Mouse (Mus musculus): ENCODE measurements at regions not wholly inside any gene's neighbourhood (a gene's known extent, or its start where the extent isn't known, plus 50 kb on each side); places are given as distances from the start of the nearest gene placed in this dataset.

DNA sequence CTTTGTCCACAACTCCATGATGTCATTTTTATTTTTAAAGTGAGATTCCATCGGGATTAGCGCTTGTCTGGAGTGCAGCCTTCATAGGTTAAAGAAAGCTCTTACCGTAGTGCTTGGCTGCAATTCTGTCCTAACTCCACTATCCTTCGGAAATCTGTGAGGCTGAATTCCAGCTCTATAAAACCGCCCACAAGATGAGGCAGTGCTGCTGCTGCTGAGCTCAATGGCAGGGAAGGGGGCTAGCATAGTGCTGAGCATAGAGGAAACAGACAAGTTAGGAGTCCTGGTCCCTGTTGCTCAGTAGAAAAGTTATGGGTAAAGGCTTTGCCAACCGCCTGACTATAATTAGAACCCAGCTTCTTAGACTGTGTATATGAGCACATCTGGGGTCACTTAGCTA is 163.5 kb downstream of the Maf start:
- ATAC-seq: no peak

DNA sequence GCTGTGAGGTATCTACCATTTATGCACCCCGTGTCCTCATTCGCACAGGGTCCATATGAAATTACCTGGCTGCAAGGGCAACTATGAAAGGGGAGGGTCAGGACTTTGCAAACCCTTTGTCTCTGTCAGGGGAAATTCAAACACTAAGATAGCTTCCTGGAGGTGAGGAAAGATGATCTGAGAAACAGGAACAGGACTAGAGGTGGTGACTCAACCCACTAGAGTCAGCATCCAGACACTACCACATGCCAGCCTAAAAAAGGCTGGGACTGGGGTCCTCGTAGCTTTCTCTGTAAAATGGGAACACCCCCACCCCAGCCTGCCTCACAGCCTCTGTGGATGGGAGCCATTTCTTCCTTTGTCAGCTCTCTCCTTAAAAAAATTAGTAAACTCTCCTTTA is 164.7 kb downstream of the Maf start:
- no peak for ATAC-seq

DNA sequence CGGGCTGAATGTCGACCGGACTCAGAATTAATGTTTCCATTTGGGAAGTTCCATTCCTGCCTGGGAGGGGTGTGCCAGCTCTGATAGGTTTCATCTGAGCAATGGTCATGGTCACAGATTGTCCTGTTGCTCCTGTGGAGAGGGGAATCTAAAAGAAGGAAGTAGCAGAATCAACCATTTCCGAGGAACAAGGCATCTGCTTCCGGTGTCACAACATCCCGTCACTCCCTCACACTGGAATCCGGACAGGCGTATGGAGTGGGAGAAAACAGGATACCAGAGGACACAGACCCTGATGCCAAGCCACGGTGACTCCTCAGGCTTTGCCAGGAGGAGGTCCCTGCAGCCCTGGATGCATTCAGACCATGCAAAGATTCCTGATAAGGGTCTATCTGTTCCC is 168.0 kb downstream of the Maf start:
- no peak for ATAC-seq

DNA sequence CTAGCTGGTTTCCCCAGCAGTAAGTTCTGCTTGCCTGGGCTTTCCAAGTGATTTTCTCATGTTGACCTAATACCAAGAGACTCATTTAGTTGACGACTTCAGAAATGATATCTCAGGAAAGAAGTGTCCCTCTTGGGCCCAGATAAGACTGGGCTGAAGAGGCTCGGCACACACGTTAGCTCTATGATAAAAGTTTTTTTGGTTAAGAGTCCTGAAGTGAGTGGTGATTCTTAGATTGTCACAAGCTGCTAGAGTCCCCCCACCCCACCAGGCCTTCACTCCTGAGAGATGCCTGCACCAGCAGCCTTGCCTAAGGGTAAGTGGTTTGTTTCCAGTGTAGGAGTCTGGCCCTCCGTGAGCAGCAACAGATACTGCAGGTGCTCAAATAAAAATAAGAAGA is 169.4 kb downstream of the Maf start:
- no peak for ATAC-seq

DNA sequence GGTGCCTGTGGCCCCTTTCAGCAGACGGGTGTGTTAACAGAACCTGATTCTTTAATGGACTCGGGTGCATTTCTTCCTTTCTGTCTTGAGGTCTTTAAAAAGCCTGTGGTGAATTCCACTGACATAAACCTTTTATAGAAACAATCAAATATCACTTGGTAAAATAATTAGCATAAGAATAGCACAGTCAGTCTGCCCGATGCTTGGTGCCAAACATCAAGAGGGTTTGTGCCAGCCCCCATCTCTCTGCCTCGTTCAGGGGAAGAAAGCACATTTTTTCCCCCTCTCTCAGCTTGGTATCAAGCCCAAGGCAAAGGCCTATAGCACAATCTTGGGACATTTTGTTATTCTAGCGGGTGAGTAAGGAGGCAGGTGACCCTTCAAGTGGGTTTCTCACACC is 169.8 kb downstream of the Maf start:
- ATAC-seq: no peak

DNA sequence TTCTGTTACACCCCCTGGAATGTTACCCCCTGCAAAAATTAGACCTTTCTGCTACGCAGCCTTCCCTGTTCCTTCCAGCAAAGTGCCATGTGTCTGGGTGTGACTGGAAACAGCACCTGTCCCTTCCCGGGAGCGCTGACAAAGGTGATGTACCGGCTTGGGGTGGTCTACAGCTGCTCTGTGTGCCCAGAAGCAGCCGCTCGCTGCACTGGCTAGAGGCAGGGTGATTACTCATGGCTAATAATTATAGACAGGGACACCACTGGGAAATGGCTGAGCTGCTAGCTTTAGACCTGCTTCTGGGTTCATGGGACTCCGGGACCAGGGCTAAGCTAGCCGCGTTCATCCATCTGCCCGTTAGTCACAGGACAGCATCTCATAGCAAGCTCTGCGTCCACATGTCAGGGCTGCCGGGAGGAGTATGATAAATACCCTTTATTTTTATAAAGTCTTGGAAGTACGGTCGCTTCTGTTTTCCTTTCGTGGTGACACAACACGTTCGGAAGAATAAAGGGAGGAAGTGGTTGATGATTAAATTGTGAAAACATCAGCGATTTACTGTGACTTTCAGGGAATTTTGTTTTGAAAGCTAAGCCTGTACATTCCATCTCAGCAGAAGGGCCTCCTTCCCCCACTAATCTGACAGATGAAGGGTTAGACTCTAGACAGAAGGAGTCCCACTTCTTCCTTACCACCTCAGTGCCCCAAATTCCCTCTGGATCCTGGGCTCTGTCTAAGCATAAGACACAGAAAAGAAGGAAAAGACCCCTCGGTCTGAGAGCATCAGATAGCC is 170.8 kb downstream of the Maf start:
- ATAC-seq: no peak

DNA sequence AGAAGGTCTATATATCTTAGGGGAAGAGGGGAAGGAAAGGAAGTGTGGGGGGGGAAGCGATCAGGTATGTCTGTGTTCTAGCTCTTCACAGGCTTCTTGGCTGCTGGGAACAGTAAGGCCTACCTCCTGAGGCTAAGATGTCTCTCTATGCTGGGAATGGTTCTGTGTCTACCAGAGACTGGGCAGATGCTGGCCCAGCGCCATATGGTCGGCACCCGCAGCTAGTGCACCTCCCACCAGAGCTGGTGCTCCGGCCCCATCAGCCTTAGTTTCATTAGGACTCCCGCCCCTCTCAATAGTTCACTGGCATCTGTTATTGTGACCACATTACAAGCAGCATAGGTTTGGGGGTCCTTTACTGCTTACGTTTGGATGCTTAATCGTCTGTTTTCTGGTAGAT is 171.6 kb downstream of the Maf start:
- no peak for ATAC-seq

DNA sequence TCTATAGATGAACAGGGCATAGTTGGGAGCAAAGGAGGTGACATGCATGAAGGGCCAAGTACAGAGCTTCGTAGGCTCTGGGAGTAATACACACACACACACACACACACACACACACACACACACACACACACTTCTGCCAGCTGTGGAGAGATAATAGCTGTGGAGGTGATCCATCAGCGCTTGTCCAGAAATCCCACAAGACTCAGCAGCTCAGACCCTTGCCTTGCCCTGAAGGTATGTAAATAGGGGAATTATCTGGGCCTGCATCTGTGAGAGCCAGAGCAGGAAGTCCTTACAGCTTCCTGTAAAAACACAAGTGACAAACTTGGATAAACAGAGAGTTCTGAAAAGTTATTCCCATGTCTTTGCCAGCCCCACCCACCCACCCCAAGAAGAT is 173.6 kb downstream of the Maf start:
- ATAC-seq: no peak

DNA sequence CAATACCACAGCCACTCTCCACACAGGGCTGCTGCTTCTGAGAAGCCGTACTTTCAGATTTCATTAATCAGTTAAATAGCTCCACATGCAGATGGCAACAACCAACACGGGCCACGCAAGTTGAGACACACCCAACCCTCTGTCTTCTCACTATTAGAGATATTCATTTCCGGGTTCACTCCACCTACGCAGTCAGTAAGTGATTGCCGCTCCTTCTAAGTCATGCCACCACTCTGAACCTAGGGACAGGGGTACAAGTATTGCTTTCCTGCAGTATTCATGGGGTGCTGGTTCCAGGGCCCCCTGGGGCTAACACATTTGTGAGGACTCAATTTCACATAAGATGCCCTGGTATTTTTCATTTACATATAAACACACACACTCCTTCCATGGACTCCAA is 176.3 kb downstream of the Maf start:
- peak; percentile 68 for ATAC-seq

DNA sequence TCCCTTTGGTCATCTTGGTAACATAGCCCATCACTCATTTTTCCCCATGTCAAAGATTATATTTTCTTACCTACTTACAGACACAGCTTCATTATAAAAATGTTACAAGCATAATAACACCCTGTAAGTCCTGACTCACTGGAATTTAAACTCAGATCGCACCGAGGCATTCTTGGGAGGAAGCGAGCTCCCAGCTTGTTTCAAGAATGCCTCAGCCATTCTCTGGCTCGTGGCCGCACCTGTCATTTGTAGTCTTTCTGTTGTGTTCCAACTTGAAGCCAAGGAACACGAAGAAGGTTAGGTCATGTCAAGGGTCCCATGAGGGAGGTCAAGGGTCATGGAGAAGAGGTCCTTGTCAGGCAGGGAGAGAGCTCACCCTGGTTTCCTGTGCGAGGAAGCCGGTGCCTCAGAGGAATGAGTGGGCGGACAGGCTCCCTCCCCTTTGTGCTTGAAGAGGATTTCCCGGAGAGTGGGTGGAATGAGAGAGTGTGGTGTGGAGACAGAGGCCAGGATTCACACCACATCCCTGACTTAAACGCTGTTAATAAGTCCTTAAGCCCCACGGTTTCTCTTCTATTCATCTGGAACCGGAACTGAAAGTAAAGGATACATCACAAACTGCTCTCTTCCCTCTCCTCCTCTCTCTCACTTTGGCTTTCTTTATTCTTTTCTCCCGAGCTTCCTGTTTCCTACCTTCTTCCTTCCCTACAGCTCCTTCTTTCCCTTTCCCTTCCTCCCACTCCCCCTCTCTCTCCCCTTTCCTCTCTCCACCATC is 177.8 kb downstream of the Maf start:
- peak; percentile 79 for ATAC-seq

DNA sequence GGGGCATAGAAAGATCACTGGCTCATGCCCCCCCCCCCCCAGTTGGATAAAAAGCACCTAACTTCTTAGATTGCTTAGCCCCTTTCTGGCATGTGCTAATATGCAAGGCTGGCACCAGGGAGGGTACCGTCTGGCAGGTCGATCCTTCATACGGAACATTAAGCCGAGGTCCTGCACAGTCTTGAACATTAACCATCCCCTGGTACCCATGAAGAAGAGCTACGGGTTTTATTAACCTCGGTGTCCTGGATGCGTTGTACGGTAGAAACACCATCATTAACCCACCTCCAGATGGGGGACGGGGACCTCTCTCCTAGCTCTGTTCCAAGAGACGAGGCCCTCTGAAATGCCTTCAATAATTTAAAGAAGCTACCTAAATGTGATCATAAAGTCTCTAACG is 178.7 kb downstream of the Maf start:
- ATAC-seq: no peak

DNA sequence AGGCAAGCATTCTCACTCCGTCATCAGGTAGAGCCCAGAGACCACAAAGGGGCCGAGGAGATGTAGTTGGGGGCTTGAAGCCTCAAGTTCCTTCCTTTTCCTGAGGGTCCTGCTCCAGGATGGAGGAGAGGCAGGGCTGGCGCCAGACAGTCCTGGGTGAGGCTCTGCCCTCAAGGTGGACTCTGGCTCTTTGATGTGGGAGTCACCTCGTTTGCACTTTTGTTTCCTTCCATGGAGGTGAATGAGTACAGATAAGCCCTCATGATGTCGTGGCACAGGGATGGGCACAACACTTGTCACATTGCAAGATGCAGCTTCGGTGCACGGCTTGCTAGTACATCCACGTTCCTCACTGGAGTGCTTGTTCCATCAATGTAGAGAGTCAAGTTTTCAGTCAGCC is 182.4 kb downstream of the Maf start:
- ATAC-seq: no peak

DNA sequence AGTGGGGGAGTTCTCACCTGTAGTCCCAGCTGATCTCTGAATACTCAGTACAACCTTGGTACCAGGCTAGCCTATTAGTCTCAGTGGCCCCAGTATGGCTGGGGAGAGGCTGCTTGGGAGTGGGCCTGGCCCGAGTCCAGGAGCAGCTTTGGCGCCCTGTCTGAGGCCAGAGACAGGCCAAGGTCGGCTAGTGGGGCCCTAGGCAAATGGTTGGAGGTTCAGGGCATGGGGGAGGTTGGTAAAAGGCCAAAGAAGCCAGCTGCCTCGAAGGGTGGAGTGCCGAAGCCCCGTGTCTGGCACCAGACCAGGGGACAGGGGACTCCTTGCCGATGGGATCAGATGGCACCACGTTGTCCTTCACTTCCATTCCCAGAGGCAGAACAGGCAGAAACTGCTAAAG is 182.9 kb downstream of the Maf start:
- ATAC-seq: no peak

DNA sequence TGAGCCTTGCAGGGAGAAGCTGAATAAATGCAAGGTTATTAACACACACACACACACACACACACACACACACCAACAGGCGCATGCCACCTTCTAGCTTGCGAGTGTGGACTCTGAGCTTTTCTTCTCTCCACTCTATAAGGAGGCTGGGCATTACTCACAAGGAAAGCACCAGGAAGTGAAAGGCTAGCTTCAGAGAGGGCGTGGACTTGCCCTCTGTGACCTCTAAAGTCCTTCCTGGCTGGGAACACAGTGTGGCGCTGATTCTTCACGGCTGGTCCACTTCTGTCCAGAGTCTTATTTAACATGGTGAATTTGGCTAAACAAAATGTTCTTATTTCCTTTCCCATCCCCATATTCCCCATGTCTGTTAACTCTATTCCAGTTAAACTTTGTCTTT is 185.1 kb downstream of the Maf start:
- ATAC-seq: no peak

DNA sequence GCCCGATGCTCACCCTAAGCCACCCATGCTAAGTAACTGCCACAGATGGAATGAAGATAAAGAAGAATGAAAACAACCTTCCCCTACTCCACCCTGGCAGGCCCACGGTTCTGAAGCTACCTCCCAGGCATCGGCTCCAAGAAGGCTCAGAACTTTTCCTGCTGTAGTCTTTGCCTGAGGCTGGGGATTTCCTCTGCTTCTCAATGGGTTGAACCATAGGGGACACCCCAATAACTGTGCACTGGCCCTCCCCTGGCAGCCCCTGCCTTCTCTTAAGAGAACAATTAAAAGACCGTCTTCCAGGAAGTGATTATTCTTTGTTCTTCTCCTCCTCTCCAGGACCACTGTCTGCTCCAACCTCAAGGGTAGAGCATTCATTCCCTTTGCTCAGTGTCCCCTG is 191.9 kb downstream of the Maf start:
- ATAC-seq: peak; percentile 30

DNA sequence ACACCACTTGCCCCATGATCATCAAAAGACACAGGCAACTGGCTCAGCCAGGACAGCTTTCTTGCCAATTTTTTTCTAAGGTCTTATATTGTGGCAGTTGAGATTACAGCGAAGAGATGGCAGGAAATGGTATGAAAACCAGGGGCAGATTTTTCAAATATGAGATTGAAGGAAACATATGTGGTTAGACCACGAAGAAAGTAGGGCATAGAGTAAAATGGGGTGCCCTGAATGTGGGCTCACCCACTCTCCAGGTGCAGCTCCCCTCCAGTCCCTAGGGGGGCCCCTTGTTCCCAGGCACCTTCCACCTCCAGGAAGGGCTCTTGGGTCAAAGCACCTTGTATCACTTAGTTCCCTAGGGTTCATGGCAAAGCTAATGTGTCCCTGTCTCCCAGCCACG is 193.1 kb downstream of the Maf start:
- peak; percentile 90 for ATAC-seq

DNA sequence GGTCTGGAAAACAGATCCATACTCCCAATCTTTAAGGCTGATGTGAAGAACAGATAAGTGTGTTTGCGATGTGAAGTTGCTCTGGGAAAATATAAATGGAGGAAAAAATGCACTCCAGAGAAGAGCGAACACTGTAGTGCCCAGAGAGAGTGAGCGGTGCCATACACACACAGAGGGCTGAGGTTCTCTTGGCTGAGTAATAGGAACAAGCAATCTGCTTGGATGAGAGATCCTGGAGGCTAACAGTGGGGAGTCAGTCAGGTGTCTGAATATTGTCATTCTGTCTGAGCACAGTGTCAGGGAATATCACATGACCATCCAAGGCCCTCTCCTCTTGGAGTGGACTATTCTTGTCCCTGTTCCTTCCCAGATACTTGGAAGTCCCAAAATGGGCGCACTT is 200.4 kb downstream of the Maf start:
- peak; percentile 27 for ATAC-seq

DNA sequence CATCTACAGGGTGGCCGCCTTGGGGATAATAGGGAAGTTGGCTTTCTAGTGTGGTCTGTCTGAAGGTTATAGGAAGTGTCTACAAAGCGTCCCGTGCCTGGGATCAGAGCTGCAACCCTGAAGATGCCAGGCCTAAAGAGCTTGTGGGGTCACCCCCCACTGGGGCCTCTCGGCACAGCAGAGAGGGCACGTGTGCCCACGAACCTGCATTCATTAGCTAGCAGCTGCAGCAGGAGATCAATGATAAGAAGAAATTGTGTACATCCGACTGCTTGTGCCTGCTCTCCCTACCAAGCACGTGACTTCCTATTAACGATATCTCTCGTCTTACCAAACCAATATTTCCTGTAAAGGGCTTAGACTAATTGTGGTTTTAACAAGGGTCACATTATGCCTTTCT is 200.9 kb downstream of the Maf start:
- peak; percentile 96 for ATAC-seq

DNA sequence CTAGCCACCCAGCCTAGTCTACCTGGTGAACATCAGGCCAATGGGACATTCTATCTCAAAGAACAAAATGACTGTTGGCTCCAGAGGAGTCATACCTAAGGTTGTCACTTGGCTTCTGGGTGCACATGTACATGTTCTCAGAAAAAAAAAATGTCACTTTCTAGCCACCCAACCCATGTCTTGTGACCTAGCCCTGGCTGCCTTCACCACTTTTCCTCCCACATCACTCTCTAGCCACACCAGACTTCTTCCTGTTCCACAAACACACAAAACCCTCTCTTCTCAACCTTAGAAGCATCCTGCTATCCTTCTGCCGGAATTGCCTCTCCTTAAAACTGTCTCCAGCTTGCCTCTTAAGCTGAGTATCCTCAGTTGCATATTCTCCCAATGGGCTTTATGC is 211.6 kb downstream of the Maf start:
- ATAC-seq: peak; percentile 63

DNA sequence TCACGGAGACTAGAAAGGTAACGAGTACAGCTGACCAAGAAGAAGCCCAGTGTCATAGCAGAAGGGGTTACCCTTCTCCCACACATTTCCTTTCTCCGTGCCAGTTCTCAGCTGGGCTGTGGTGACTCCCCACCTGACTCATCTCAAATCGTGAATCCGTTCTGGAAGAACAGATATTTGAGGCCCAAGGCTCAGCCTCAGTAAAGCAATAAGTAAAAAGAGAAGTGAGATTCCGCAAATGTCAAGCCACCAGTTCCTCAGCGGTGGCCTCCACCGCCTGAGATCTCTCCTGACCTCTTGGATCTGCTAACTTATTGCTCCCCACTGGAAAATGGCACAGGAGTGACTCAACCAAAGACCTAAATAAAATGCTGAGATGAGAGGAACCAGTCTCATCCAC is 213.2 kb downstream of the Maf start:
- no peak for ATAC-seq

DNA sequence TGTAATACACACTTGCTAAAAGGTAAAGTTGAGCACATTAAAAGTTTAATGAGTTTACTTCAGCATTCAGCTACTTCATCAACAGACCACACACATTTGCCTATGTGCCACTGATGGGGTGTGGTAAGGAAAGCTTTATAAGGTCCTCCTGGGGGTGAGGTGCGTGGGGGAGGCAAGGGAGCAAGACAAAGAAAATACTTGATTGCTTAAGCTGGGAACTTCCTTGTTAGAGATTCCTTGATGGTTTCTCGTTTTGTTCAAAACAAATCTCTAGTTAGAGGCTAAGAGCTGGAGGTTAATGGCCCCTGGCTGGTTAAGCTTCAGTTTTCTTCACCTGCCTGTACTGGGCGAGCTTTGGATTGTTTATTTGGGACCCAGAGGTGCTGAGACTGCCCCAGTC is 220.7 kb downstream of the Maf start:
- no peak for ATAC-seq

DNA sequence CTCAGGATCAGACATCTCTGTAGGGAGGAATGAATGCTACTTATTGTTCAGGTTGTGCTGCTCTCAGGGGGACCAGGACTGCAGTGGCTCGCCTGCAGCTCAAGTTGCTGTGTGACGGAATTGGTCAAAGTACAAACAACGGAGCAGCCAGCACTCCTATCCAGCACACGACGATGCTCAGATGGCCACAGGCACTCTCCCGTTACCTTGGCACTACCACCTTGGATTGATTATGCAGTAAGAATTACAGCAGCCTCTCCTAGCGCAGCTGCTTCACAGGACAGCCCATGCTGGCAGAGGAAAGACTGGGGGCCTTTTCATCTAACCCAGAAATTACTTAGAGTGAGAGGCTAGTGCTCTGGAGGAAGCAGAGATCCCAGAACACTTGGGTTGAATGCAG is 226.5 kb downstream of the Maf start:
- ATAC-seq: no peak

DNA sequence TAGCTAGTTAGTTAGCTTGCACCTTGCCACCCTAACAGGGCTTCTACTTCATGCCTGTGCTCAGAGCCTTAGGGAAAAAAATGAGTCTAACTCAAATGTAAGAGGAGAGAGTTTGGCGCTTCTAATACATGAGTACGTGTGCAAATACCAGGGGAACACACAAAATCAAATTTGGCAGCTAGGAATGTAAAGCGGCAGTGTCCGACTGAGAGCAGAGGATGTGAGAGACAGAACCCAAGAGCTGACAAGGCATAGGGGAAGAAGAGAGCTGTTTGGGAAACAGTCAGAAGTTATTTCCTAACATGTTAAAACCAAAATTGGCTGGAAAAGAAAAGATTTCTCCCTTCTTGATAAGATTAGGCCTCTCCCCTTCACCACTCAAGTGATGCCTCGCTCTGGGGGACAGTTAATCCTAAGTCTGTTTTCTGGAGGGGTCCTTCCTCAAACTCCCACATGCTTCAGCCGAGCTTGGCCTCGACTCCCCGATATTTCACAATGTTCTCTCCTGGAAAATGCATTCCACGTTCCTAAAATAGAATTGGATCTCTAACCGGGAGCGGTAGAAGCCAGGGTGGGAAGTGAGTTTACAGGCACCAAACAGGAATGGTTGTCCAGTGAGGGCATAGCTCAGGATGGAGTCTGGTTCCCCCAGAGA is 229.1 kb downstream of the Maf start:
- ATAC-seq: no peak

DNA sequence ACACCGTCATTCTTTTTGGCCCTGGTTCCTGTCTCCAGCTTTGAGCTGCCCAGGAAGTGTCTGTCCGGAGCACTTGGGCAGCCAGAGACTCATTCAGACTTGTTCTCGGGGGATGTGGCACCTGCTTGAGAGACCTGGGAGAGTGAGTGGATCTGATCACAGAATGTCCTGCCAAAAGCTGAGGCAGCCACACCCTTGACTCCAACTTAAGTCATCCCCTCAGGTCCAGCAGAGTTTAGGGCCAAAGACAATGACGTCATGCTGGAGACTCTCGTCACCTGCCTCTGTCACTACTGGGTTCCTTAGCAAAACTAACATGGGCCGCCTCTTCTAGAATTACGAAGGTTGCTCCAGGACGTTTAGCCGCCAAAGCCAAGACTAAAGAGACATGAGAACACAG is 231.5 kb downstream of the Maf start:
- ATAC-seq: no peak

All from inflammation-experienced regulatory T-cells, adult 6 months (primary cell).